Mouse (Mus musculus): Measurements from ENCODE around the gene Gm36864. TPM values are rescaled to one million over a fixed set of nuclear protein-coding genes. Genes with fewer than 3 reads are reported as not detected.

The Gm36864 gene
- not detected for polyA plus RNA-seq (2014; fragmentation: Illumina TruSeq; extraction: RNeasy Lipid Tissue Mini Kit (QIAGEN cat#74804); ENCODE audit: low read depth, low replicate concordance)

DNA sequence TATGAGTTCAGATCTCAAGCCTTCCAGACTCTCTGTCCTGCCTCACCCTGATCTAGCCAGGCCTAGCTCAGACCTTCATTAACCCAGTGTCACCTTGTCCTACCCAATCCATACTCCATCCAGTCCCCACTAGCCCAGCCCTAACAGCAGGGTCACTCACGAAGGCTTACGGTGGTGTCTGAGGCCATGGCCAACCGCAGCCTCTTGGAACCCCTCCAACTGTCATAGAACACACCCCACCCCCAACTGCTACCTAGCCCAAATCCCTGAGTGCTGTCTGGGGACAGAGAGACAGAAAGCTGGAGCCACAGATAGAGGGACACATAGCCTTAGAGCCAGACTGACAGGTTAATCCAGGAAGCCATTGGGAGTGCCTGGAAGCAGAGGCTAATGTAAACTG lies at the start of gene Gm36864:
Gm36864 (plus strand) TSS at position 269 of the 400 bp plus-strand sequence.

DNA sequence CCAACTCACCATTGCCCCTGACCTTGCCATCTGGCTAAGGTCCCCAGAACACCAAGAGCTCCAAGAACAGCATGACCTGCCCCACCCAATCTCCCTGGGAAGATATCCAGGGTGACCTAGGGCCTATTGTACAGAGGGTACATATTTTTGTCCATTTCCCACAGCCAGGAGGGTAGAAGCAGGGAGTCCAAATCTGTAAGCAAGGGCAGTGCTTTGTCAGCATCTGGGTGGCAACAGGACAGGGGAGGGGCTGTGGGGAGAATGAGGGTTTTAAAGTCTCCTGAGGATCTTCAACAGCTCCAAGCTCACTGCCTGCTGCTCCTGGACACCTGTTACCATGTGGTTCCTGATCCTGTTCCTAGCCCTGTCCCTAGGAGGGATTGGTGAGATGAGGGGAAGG lies 48.0 kb upstream of the Gm36864 start, which contains the start of gene Klk1b24:
Klk1b24 (plus strand) TSS at position 301 of the 400 bp plus-strand sequence.

GRCm38 (mm10) chr7:44197891-44198290 lies 38.1 kb upstream of the Gm36864 start, which contains the start of gene Klk1b3:
Gene Klk1b3, plus strand, starts transcription at chr7:44198191.

GRCm38 (mm10) chr7:44207135-44207534 lies 28.8 kb upstream of the Gm36864 start, which contains the start of gene Klk1b4:
Gene Klk1b4, plus strand, starts transcription at chr7:44207435.

GRCm38 (mm10) chr7:44215645-44216044 lies 20.3 kb upstream of the Gm36864 start, which contains the start of gene Klk1b5:
Gene Klk1b5, plus strand, starts transcription at chr7:44215945.

GRCm38 (mm10) chr7:44225076-44225475 lies 10.9 kb upstream of the Gm36864 start, which contains the start of gene Klk1:
Gene Klk1, plus strand, starts transcription at chr7:44225360.

GRCm38 (mm10) chr7:44246055-44246983 lies 10.3 kb downstream of the Gm36864 start, which contains the start of the genes 1700028J19Rik and 2410002F23Rik:
Gene 1700028J19Rik, minus strand, starts transcription at chr7:44246695.
Gene 2410002F23Rik, plus strand, starts transcription at chr7:44246722.

DNA sequence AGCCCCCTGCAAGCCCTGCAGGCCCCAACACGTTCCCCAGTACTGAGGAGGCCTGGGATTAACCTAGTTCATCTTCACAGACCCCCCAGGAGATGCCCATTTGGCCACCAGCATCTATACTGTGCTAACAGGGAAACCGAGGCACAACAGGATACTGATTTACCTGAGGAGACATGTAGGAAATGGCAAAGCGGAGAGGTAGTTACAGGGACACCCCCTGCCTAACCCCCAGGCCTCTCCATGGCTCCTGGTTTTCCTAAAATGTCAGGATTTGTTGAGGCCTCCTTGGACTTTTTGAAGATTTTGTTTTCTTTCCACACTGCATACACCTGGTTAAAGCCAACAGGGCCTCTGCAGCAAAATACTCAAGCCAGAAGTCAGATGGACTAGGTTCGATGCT lies 21.3 kb downstream of the Gm36864 start, which contains the start of gene Acp4:
Acp4 (minus strand) TSS at position 101 of the 400 bp plus-strand sequence.

DNA sequence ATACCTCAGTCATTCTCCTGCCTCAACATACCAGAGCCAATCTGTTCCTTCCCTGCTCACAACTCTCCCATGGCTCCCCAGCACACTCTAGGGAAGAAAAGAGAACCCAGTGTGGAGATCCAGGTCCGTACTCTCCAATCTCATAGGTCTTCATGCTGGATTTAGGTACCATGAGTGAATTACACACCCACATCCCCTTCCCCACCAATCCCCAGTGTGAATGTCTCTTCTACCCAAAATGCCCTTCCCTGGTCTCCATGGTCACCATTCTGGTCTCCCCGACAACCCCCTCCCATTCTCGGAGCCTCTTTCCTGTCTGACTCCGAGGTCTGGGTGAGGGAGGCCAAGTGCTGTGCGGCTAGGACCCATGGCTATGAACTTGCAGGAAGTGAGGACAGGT lies 25.2 kb downstream of the Gm36864 start, which contains the start of gene Gm15517:
Gm15517 (plus strand) TSS at position 301 of the 400 bp plus-strand sequence.

Other genes with a start within 250 kb of the Gm36864 start
- gene Klk1b11, start 240.3 kb upstream of the Gm36864 start, polyA plus RNA-seq (2014; fragmentation: Illumina TruSeq; extraction: RNeasy Lipid Tissue Mini Kit (QIAGEN cat#74804); ENCODE audit: low read depth, low replicate concordance), result not detected
- gene Klk1b26, start 224.0 kb upstream of the Gm36864 start, polyA plus RNA-seq (2014; fragmentation: Illumina TruSeq; extraction: RNeasy Lipid Tissue Mini Kit (QIAGEN cat#74804); ENCODE audit: low read depth, low replicate concordance), result not detected
- not detected for gene Klk1b27, start 183.9 kb upstream of the Gm36864 start, polyA plus RNA-seq (2014; fragmentation: Illumina TruSeq; extraction: RNeasy Lipid Tissue Mini Kit (QIAGEN cat#74804); ENCODE audit: low read depth, low replicate concordance)
- gene Klk1b21, start 133.8 kb upstream of the Gm36864 start, polyA plus RNA-seq (2014; fragmentation: Illumina TruSeq; extraction: RNeasy Lipid Tissue Mini Kit (QIAGEN cat#74804); ENCODE audit: low read depth, low replicate concordance), result not detected
- not detected for gene Klk1b22, start 123.5 kb upstream of the Gm36864 start, polyA plus RNA-seq (2014; fragmentation: Illumina TruSeq; extraction: RNeasy Lipid Tissue Mini Kit (QIAGEN cat#74804); ENCODE audit: low read depth, low replicate concordance)
- gene Klk1b16, start 99.4 kb upstream of the Gm36864 start, polyA plus RNA-seq (2014; fragmentation: Illumina TruSeq; extraction: RNeasy Lipid Tissue Mini Kit (QIAGEN cat#74804); ENCODE audit: low read depth, low replicate concordance), result not detected
- gene Klk1b24, start 47.9 kb upstream of the Gm36864 start, polyA plus RNA-seq (2014; fragmentation: Illumina TruSeq; extraction: RNeasy Lipid Tissue Mini Kit (QIAGEN cat#74804); ENCODE audit: low read depth, low replicate concordance), result not detected
- gene Klk1b3, start 38.0 kb upstream of the Gm36864 start, polyA plus RNA-seq (2014; fragmentation: Illumina TruSeq; extraction: RNeasy Lipid Tissue Mini Kit (QIAGEN cat#74804); ENCODE audit: low read depth, low replicate concordance), result not detected
- gene Klk1b4, start 28.7 kb upstream of the Gm36864 start, polyA plus RNA-seq (2014; fragmentation: Illumina TruSeq; extraction: RNeasy Lipid Tissue Mini Kit (QIAGEN cat#74804); ENCODE audit: low read depth, low replicate concordance), result not detected
- gene Klk1b5, start 20.2 kb upstream of the Gm36864 start, polyA plus RNA-seq (2014; fragmentation: Illumina TruSeq; extraction: RNeasy Lipid Tissue Mini Kit (QIAGEN cat#74804); ENCODE audit: low read depth, low replicate concordance), result not detected
- gene Klk1, start 10.8 kb upstream of the Gm36864 start, polyA plus RNA-seq (2014; fragmentation: Illumina TruSeq; extraction: RNeasy Lipid Tissue Mini Kit (QIAGEN cat#74804); ENCODE audit: low read depth, low replicate concordance), result 428 TPM
- 0.47 TPM for gene 1700028J19Rik, start 10.5 kb downstream of the Gm36864 start, polyA plus RNA-seq (2014; fragmentation: Illumina TruSeq; extraction: RNeasy Lipid Tissue Mini Kit (QIAGEN cat#74804); ENCODE audit: low read depth, low replicate concordance)
- gene 2410002F23Rik, start 10.5 kb downstream of the Gm36864 start, polyA plus RNA-seq (2014; fragmentation: Illumina TruSeq; extraction: RNeasy Lipid Tissue Mini Kit (QIAGEN cat#74804); ENCODE audit: low read depth, low replicate concordance), result 65.7 TPM
- gene Acp4, start 21.2 kb downstream of the Gm36864 start, polyA plus RNA-seq (2014; fragmentation: Illumina TruSeq; extraction: RNeasy Lipid Tissue Mini Kit (QIAGEN cat#74804); ENCODE audit: low read depth, low replicate concordance), result not detected
- gene Gm15517, start 25.3 kb downstream of the Gm36864 start, polyA plus RNA-seq (2014; fragmentation: Illumina TruSeq; extraction: RNeasy Lipid Tissue Mini Kit (QIAGEN cat#74804); ENCODE audit: low read depth, low replicate concordance), result not detected
- 1.2 TPM for gene Clec11a, start 70.7 kb downstream of the Gm36864 start, polyA plus RNA-seq (2014; fragmentation: Illumina TruSeq; extraction: RNeasy Lipid Tissue Mini Kit (QIAGEN cat#74804); ENCODE audit: low read depth, low replicate concordance)
- gene Shank1, start 74.1 kb downstream of the Gm36864 start, polyA plus RNA-seq (2014; fragmentation: Illumina TruSeq; extraction: RNeasy Lipid Tissue Mini Kit (QIAGEN cat#74804); ENCODE audit: low read depth, low replicate concordance), result 0.28 TPM
- gene Syt3, start 147.9 kb downstream of the Gm36864 start, polyA plus RNA-seq (2014; fragmentation: Illumina TruSeq; extraction: RNeasy Lipid Tissue Mini Kit (QIAGEN cat#74804); ENCODE audit: low read depth, low replicate concordance), result not detected
- gene 1700008O03Rik, start 149.6 kb downstream of the Gm36864 start, polyA plus RNA-seq (2014; fragmentation: Illumina TruSeq; extraction: RNeasy Lipid Tissue Mini Kit (QIAGEN cat#74804); ENCODE audit: low read depth, low replicate concordance), result not detected
- not detected for gene Lrrc4b, start 192.8 kb downstream of the Gm36864 start, polyA plus RNA-seq (2014; fragmentation: Illumina TruSeq; extraction: RNeasy Lipid Tissue Mini Kit (QIAGEN cat#74804); ENCODE audit: low read depth, low replicate concordance)
- not detected for gene Aspdh, start 229.2 kb downstream of the Gm36864 start, polyA plus RNA-seq (2014; fragmentation: Illumina TruSeq; extraction: RNeasy Lipid Tissue Mini Kit (QIAGEN cat#74804); ENCODE audit: low read depth, low replicate concordance)
- gene Josd2, start 231.8 kb downstream of the Gm36864 start, polyA plus RNA-seq (2014; fragmentation: Illumina TruSeq; extraction: RNeasy Lipid Tissue Mini Kit (QIAGEN cat#74804); ENCODE audit: low read depth, low replicate concordance), result 1.6 TPM